Mouse (Mus musculus) intestine, embryonic 14.5 days (tissue): ENCODE results near the gene Sec14l2. TPM values are rescaled to one million over a fixed set of nuclear protein-coding genes. Genes with fewer than 3 reads are reported as not detected.

Experiments
- ATAC-seq: fragments of 200-750 bp; cut with Nextera tagmentation; replicated peaks from 2 replicates; pipeline ENCODE4 v1.8.0; 2017; ENCODE audit warnings: low read depth, moderate number of reproducible peaks, moderate TSS enrichment, moderate library complexity; ENCODE audit not compliant: low FRiP score, low TSS enrichment
- DNase-seq: peaks from one replicate; pipeline ENCODE4 v3.0.0-alpha.2; 2018; ENCODE audit warnings: low spot score
- H3K27ac ChIP-seq: fragments of 300-500 bp; sonication (generic); 2 replicates; pipeline ENCODE4 v1.5.1; 2014; ENCODE audit warnings: low read depth, mild to moderate bottlenecking, control low read depth
- H3K27me3 ChIP-seq: fragments of 300-500 bp; sonication (generic); replicated peaks from 2 replicates; pipeline ENCODE4 v1.6.1; 2014; ENCODE audit warnings: low read length, control low read depth; ENCODE audit not compliant: control insufficient read depth, insufficient read depth
- H3K36me3 ChIP-seq: fragments of 300-500 bp; sonication (generic); 2 replicates; pipeline ENCODE4 v1.6.1; 2014; ENCODE audit warnings: low read length, control low read depth; ENCODE audit not compliant: control insufficient read depth, insufficient read depth
- H3K4me1 ChIP-seq: fragments of 300-500 bp; sonication (generic); replicated peaks from 2 replicates; pipeline ENCODE4 v1.6.1; 2014; ENCODE audit warnings: low read length, control low read depth, mixed read lengths; ENCODE audit not compliant: control insufficient read depth, insufficient read depth
- H3K4me2 ChIP-seq: fragments of 300-500 bp; sonication (generic); 2 replicates; pipeline ENCODE4 v1.6.1; 2014; ENCODE audit warnings: low read length
- H3K4me3 ChIP-seq: fragments of 300-500 bp; sonication (generic); 2 replicates; pipeline ENCODE4 v1.5.1; 2014; ENCODE audit warnings: low read depth, low read length, control low read depth, mixed read lengths
- H3K9ac ChIP-seq: fragments of 300-500 bp; sonication (generic); 2 replicates; pipeline ENCODE4 v1.6.1; 2014; ENCODE audit warnings: mild to moderate bottlenecking, low read length
- H3K9me3 ChIP-seq: fragments of 300-500 bp; sonication (generic); 2 replicates; pipeline ENCODE4 v1.6.1; 2016; ENCODE audit warnings: low read length, control low read depth; ENCODE audit not compliant: control insufficient read depth
- WGBS: fragments of 180-500 bp; shearing (Covaris S2); extraction: QIAGEN DNeasy Blood & Tissue Kit; methylation state at CpG from one replicate; pipeline ENCODE4 v1.1.7; 2014; 5-methylcytosine and 5-hydroxymethylcytosine counted together
- polyA plus RNA-seq: library from polyadenylated mRNA; unstranded; fragments of >200 nt; fragmentation: Nextera tagmentation; extraction: Ambion mirVana; gene quantifications from 2 replicates; pipeline ENCODE4 v1.2.1, GENCODE M21; 2014

The Sec14l2 gene
- 0.84 and 1.1 TPM in 2 replicates for polyA plus RNA-seq

GRCm38 (mm10) chr11:4122742-4123579 lies at the start of gene Sec14l2:
Gene Sec14l2 (minus strand): TSS chr11:4123415.
- WGBS = 77% methylated on average over 10 of the region's 10 CpGs
- no peak within 1 kb of the TSS for H3K9ac ChIP-seq

GRCm38 (mm10) chr11:4166467-4167090 lies 43.4 kb upstream of the Sec14l2 start:
- peaks cover 99% of the 10 kb centered on the region for H3K36me3 ChIP-seq
- no peak for ATAC-seq
- H3K9me3 ChIP-seq = no peaks in the 10 kb centered on the region
- 81% methylated on average over 7 of the region's 7 CpGs for WGBS
- no peak overlapping the region for H3K4me2 ChIP-seq
- H3K27me3 ChIP-seq = no peaks in the 10 kb centered on the region
- peaks cover 4% of the 10 kb centered on the region for H3K4me1 ChIP-seq
- no peak overlapping the region for H3K27ac ChIP-seq
- H3K4me3 ChIP-seq = no peak overlapping the region
- DNase-seq = no peak
- no peak overlapping the region for H3K9ac ChIP-seq

More at GRCm38 (mm10) chr11:4122742-4123579, at the start of gene Sec14l2:
- DNase-seq = no peak
- Histone ChIP-seq H3K27me3 (peaks cover 10% of the 10 kb centered on the region), H3K27ac (no peak within 1 kb of the TSS), H3K4me1 (peaks cover 4% of the 10 kb centered on the region), H3K9me3 (0 out of 2 replicates have a peak, but pooled peaks cover 4% of the 10 kb centered on the region), H3K36me3 (no peaks in the 10 kb centered on the region), H3K4me3 (no peak within 1 kb of the TSS), H3K4me2 (no peak within 1 kb of the TSS)
- ATAC-seq = no peak

GRCm38 (mm10) chr11:4164701-4165100 lies 41.5 kb upstream of the Sec14l2 start:
- 97% methylated on average over 2 of the region's 2 CpGs for WGBS
- DNase-seq (no peak), ATAC-seq (no peak)
- Histone ChIP-seq H3K27ac (no peak overlapping the region), H3K36me3 (peaks cover 84% of the 10 kb centered on the region), H3K4me1 (peaks cover 12% of the 10 kb centered on the region), H3K9me3 (no peaks in the 10 kb centered on the region), H3K9ac (no peak overlapping the region), H3K4me2 (no peak overlapping the region), H3K4me3 (no peak overlapping the region), H3K27me3 (no peaks in the 10 kb centered on the region)

- Histone ChIP-seq H3K9ac (peak overlapping the region; percentile 78), H3K27ac (peak overlapping the region; percentile 78), H3K4me1 (peaks cover 17% of the 10 kb centered on the region), H3K4me3 (peak overlapping the region; percentile 67), H3K36me3 (peaks cover 46% of the 10 kb centered on the region), H3K27me3 (no peaks in the 10 kb centered on the region), H3K4me2 (peak overlapping the region; percentile 79), H3K9me3 (no peaks in the 10 kb centered on the region)
- 7% methylated on average over 15 of the region's 15 CpGs for WGBS
- DNase-seq (no peak), ATAC-seq (no peak)
Observed at GRCm38 (mm10) chr11:4160758-4161480, 37.7 kb upstream of the Sec14l2 start.

- peaks cover 17% of the 10 kb centered on the region for H3K4me1 ChIP-seq
- no peaks in the 10 kb centered on the region for H3K27me3 ChIP-seq
- H3K36me3 ChIP-seq = peaks cover 38% of the 10 kb centered on the region
- peak within 1 kb of the TSS; percentile 78 for H3K9ac ChIP-seq
- no peaks in the 10 kb centered on the region for H3K9me3 ChIP-seq
- ATAC-seq (peak; percentile 95), DNase-seq (peak; percentile 95)
- 1% methylated on average over 52 of the region's 54 CpGs for WGBS
- H3K4me2 ChIP-seq = peak within 1 kb of the TSS; percentile 79
- peak within 1 kb of the TSS; percentile 67 for H3K4me3 ChIP-seq
- H3K27ac ChIP-seq = peak within 1 kb of the TSS; percentile 78
Observed at GRCm38 (mm10) chr11:4159808-4160708, 36.8 kb upstream of the Sec14l2 start, which contains the start of the genes Ccdc157 and Sf3a1. Gene Ccdc157 (minus strand): TSS chr11:4160293. Gene Sf3a1 (plus strand): TSS chr11:4160350.

GRCm38 (mm10) chr11:4158676-4159075 lies 35.5 kb upstream of the Sec14l2 start:
- no peak overlapping the region for H3K27ac ChIP-seq
- no peak overlapping the region for H3K9ac ChIP-seq
- no peak overlapping the region for H3K4me2 ChIP-seq
- H3K4me3 ChIP-seq = no peak overlapping the region
- no peaks in the 10 kb centered on the region for H3K9me3 ChIP-seq
- no peak for ATAC-seq
- no peak for DNase-seq
- peaks cover 17% of the 10 kb centered on the region for H3K4me1 ChIP-seq
- no peaks in the 10 kb centered on the region for H3K27me3 ChIP-seq
- 94% methylated on average over 3 of the region's 3 CpGs for WGBS
- peaks cover 24% of the 10 kb centered on the region for H3K36me3 ChIP-seq

GRCm38 (mm10) chr11:4155641-4156040 lies 32.4 kb upstream of the Sec14l2 start:
- H3K27ac ChIP-seq = no peak overlapping the region

More at GRCm38 (mm10) chr11:4155641-4156040, 32.4 kb upstream of the Sec14l2 start:
- H3K9ac ChIP-seq = no peak overlapping the region
- H3K4me2 ChIP-seq = no peak overlapping the region
- H3K27me3 ChIP-seq = no peaks in the 10 kb centered on the region
- no peaks in the 10 kb centered on the region for H3K36me3 ChIP-seq
- H3K4me1 ChIP-seq = peaks cover 7% of the 10 kb centered on the region; the same call in 1 of the 2 replicates
- ATAC-seq (no peak), DNase-seq (no peak)
- no peaks in the 10 kb centered on the region for H3K9me3 ChIP-seq
- WGBS = 74% methylated on average over 5 of the region's 5 CpGs
- no peak overlapping the region for H3K4me3 ChIP-seq
